In the genomic region with DNA sequence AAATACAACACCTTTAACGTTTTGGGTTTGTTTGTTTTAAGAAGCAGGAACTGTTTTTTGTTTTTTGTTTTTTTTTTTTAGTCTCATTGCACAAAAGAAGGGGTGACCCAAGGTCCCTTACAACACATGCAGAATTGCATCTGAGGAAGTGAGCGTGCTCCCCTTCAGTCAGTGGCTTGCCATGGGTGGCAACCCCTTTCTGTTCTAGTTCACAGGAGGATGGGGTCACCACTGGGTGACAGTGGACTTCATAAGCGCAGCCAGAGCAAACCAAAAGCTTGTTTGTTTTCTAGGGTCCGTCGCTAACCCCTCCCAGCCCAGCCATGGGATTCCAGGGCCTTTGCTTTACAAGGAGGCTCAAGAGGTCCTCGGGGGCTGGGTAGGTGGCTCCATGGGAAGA, we compare ENCODE assay signal across 23 mouse cellular contexts. TPM values are rescaled to one million over a fixed set of nuclear protein-coding genes. Genes with fewer than 3 reads are reported as not detected.
DNase-seq lines count a peak whose midpoint lies in the region; ATAC-seq lines count a peak whose summit lies in the region.
"Had no signal": no experiment of that assay in that cellular context is flagged by ENCODE, and none has a peak within 500 bp of the region (broad histone marks: within the 10 kb centered on the region; RNA-seq: fewer than 3 reads in every experiment).

No protein-coding gene starts in this region.

- 69% methylated on average over 6 of the region's 6 CpGs for WGBS in liver, embryonic 11.5 days

- DNase-seq in liver, embryonic 11.5 days (ENCODE audit: low spot score) = peak; percentile 28
- DNase-seq in liver = no peak
- no peak for DNase-seq in kidney, postnatal 10 days
- no peak for DNase-seq in cerebellum, postnatal 36 days
- DNase-seq: adrenal gland, adult 2 months; adrenal gland, postnatal 14 days; cerebellum, adult 11-12 months; cerebellum, adult 8-10 months; cerebellum, postnatal 10 days; gastrocnemius, postnatal 10 days; gastrocnemius, postnatal 36 days; heart, adult 18-20 months; heart, postnatal 14 days; heart, postnatal 4 days had no signal

- H3K4me3 ChIP-seq in liver, embryonic 11.5 days (ENCODE audit: low read depth, low read length) = no peak overlapping the region
- H3K4me3 ChIP-seq: forebrain, embryonic 10.5 days; forebrain, embryonic 13.5 days; heart, embryonic 13.5 days; hindbrain, embryonic 12.5 days; hindbrain, embryonic 15.5 days had no signal

- no peaks in the 10 kb centered on the region for H3K27me3 ChIP-seq in liver, embryonic 11.5 days (replicated peaks; ENCODE audit: control insufficient read depth, insufficient read depth, low read length)
- H3K27me3 ChIP-seq: forebrain, embryonic 13.5 days; heart, embryonic 13.5 days; hindbrain, embryonic 12.5 days had no signal

- no peaks in the 10 kb centered on the region for H3K4me1 ChIP-seq in liver, embryonic 11.5 days (replicated peaks; ENCODE audit: control insufficient read depth, insufficient read depth, low read length)

- no peak for ATAC-seq in liver, embryonic 11.5 days (replicated peaks; ENCODE audit: low FRiP score)
- peak; percentile 64 for ATAC-seq in granulocyte monocyte progenitor cell, adult 5-6 weeks (replicated peaks; ENCODE audit: poor library complexity, severe bottlenecking)
- peak; percentile 53 for ATAC-seq in megakaryocyte progenitor cell, adult 5-6 weeks (replicated peaks; ENCODE audit: poor library complexity)
- ATAC-seq: CD4-positive, CD25-positive, alpha-beta regulatory T cell, adult 4 months; forebrain, embryonic 13.5 days; forebrain, embryonic 16.5 days had no signal

- no peak overlapping the region for H3K9ac ChIP-seq in liver, embryonic 11.5 days (ENCODE audit: low read depth, low read length)
- H3K9ac ChIP-seq: forebrain, embryonic 13.5 days; heart, embryonic 13.5 days; hindbrain, embryonic 12.5 days; hindbrain, embryonic 15.5 days had no signal

- no peak overlapping the region for H3K27ac ChIP-seq in liver, embryonic 11.5 days (ENCODE audit: low read depth, low read length)
- H3K27ac ChIP-seq: forebrain, embryonic 10.5 days; forebrain, embryonic 13.5 days; heart, embryonic 13.5 days; hindbrain, embryonic 12.5 days; hindbrain, embryonic 15.5 days had no signal

- H3K4me2 ChIP-seq in liver, embryonic 11.5 days = no peak overlapping the region
- H3K4me2 ChIP-seq: forebrain, embryonic 13.5 days; heart, embryonic 13.5 days; hindbrain, embryonic 12.5 days; hindbrain, embryonic 15.5 days had no signal

- no peaks in the 10 kb centered on the region for H3K36me3 ChIP-seq in liver, embryonic 11.5 days (ENCODE audit: control insufficient read depth, insufficient read depth, low read length)
- H3K36me3 ChIP-seq: forebrain, embryonic 10.5 days; heart, embryonic 13.5 days; hindbrain, embryonic 12.5 days; hindbrain, embryonic 15.5 days had no signal

- no peaks in the 10 kb centered on the region for H3K9me3 ChIP-seq in liver, embryonic 11.5 days (ENCODE audit: control insufficient read depth, low read length)
- H3K9me3 ChIP-seq: forebrain, embryonic 10.5 days; forebrain, embryonic 13.5 days; heart, embryonic 13.5 days; hindbrain, embryonic 12.5 days; hindbrain, embryonic 15.5 days had no signal

RNA-seq across cellular contexts. Expression of a gene that starts 22.0 kb away (rescaled TPM):
- polyA plus RNA-seq in liver, embryonic 11.5 days (2014; fragmentation: Nextera tagmentation; extraction: Ambion mirVana) = 13.3 and 17.8 TPM in 2 replicates
- total RNA-seq in granulocyte monocyte progenitor cell, adult 5-6 weeks (2014; fragmentation: Nextera tagmentation) = 68.0 and 79.0 TPM in 2 replicates
- 99.9 and 116 TPM in 2 replicates for total RNA-seq in granulocyte monocyte progenitor cell, adult 5-6 weeks (2017)
- total RNA-seq in megakaryocyte progenitor cell, adult 5-6 weeks (2015) = 48.8 and 48.9 TPM in 2 replicates
- total RNA-seq in megakaryocyte progenitor cell, adult 5-6 weeks (2017) = 110 and 111 TPM in 2 replicates

RNA-seq across cellular contexts. Expression of a gene that starts 32.0 kb away (rescaled TPM):
- polyA plus RNA-seq in liver, embryonic 11.5 days (2014; fragmentation: Nextera tagmentation; extraction: Ambion mirVana) = 237 and 244 TPM in 2 replicates
- 133 and 240 TPM in 2 replicates for total RNA-seq in granulocyte monocyte progenitor cell, adult 5-6 weeks (2014; fragmentation: Nextera tagmentation)
- total RNA-seq in granulocyte monocyte progenitor cell, adult 5-6 weeks (2017) = 110 and 206 TPM in 2 replicates
- total RNA-seq in megakaryocyte progenitor cell, adult 5-6 weeks (2015) = 261 and 284 TPM in 2 replicates
- total RNA-seq in megakaryocyte progenitor cell, adult 5-6 weeks (2017) = 96.7 and 120 TPM in 2 replicates

RNA-seq across cellular contexts. Expression of a gene that starts 56.9 kb away (rescaled TPM):
- polyA plus RNA-seq in liver, embryonic 11.5 days (2014; fragmentation: Nextera tagmentation; extraction: Ambion mirVana) = 0.77 TPM in 1 of 2 replicates, not detected in the other
- total RNA-seq in granulocyte monocyte progenitor cell, adult 5-6 weeks (2014; fragmentation: Nextera tagmentation) = not detected in 2 replicates
- 0.26 and 0.56 TPM in 2 replicates for total RNA-seq in granulocyte monocyte progenitor cell, adult 5-6 weeks (2017)
- total RNA-seq in megakaryocyte progenitor cell, adult 5-6 weeks (2015) = 0.12 TPM in 1 of 2 replicates, not detected in the other
- total RNA-seq in megakaryocyte progenitor cell, adult 5-6 weeks (2017) = 0.29 and 1.2 TPM in 2 replicates
